In genomic region chr2:60042699-60043098, GRCm38 (mm10) we compare ENCODE assay signal across 10 mouse cellular contexts.
DNase-seq lines count a peak whose midpoint lies in the region; ATAC-seq and TF ChIP-seq lines count a peak whose summit lies in the region.
"Had no signal": no experiment of that assay in that cellular context is flagged by ENCODE, and none has a peak within 500 bp of the region (broad histone marks: within the 10 kb centered on the region; RNA-seq: fewer than 3 reads in every experiment).

No protein-coding gene starts in this region.

- H3K27ac ChIP-seq in forebrain, embryonic 12.5 days: 0 out of 2 replicates have a peak overlapping the region, but pooled peaks have one; percentile 8
- H3K27ac ChIP-seq in forebrain, embryonic 13.5 days: no peak overlapping the region
- peak overlapping the region; percentile 58; the same call in 1 of the 2 replicates for H3K27ac ChIP-seq in hindbrain, postnatal 0 days
- H3K27ac ChIP-seq in midbrain, embryonic 14.5 days (replicated peaks; ENCODE audit: low read depth, low read length): peak overlapping the region; percentile 79

- no peaks in the 10 kb centered on the region for H3K36me3 ChIP-seq in forebrain, embryonic 12.5 days (replicated peaks)
- 0 out of 2 replicates have a peak, but pooled peaks cover 4% of the 10 kb centered on the region for H3K36me3 ChIP-seq in forebrain, embryonic 13.5 days (ENCODE audit: poor library complexity, severe bottlenecking)
- no peaks in the 10 kb centered on the region for H3K36me3 ChIP-seq in hindbrain, postnatal 0 days (ENCODE audit: insufficient read depth, low read length)
- no peaks in the 10 kb centered on the region for H3K36me3 ChIP-seq in midbrain, embryonic 14.5 days (ENCODE audit: control insufficient read depth, insufficient read depth, low read length)

- TF ChIP-seq CTCF in hindbrain, postnatal 0 days (IDR thresholded peaks at IDR 0.05; ENCODE audit: low read depth): no peak

- peaks cover 5% of the 10 kb centered on the region; the same call in 1 of the 2 replicates for H3K4me1 ChIP-seq in forebrain, embryonic 12.5 days
- H3K4me1 ChIP-seq in forebrain, embryonic 13.5 days: peaks cover 5% of the 10 kb centered on the region
- H3K4me1 ChIP-seq in hindbrain, postnatal 0 days (ENCODE audit: insufficient read depth, low read length): no peaks in the 10 kb centered on the region
- 0 out of 2 replicates have a peak, but pooled peaks cover 5% of the 10 kb centered on the region for H3K4me1 ChIP-seq in midbrain, embryonic 14.5 days (ENCODE audit: control insufficient read depth, insufficient read depth, low read length)

- ATAC-seq in forebrain, embryonic 12.5 days (ENCODE audit: low FRiP score): peak; percentile 45; the same call in 1 of the 2 replicates
- ATAC-seq in forebrain, embryonic 13.5 days: no peak
- peak; percentile 35; the same call in 1 of the 2 replicates for ATAC-seq in hindbrain, postnatal 0 days
- no peak for ATAC-seq in midbrain, embryonic 14.5 days (ENCODE audit: low FRiP score, low TSS enrichment)

- no peak overlapping the region for H3K4me2 ChIP-seq in forebrain, embryonic 12.5 days
- no peak overlapping the region for H3K4me2 ChIP-seq in forebrain, embryonic 13.5 days
- peak overlapping the region; percentile 23; the same call in 1 of the 2 replicates for H3K4me2 ChIP-seq in hindbrain, postnatal 0 days (ENCODE audit: low read depth, low read length)
- H3K4me2 ChIP-seq in midbrain, embryonic 14.5 days (ENCODE audit: low read length): peak overlapping the region; percentile 26

- H3K9ac ChIP-seq in forebrain, embryonic 12.5 days: no peak overlapping the region
- no peak overlapping the region; the same call in 1 of the 2 replicates for H3K9ac ChIP-seq in forebrain, embryonic 13.5 days
- no peak overlapping the region for H3K9ac ChIP-seq in hindbrain, postnatal 0 days (replicated peaks; ENCODE audit: low read length)
- H3K9ac ChIP-seq in midbrain, embryonic 14.5 days (replicated peaks; ENCODE audit: low read length): peak overlapping the region; percentile 3; the same call in 1 of the 2 replicates

- H3K9me3 ChIP-seq in forebrain, embryonic 12.5 days: no peaks in the 10 kb centered on the region
- H3K9me3 ChIP-seq in forebrain, embryonic 13.5 days (replicated peaks): no peaks in the 10 kb centered on the region
- no peaks in the 10 kb centered on the region for H3K9me3 ChIP-seq in hindbrain, postnatal 0 days (ENCODE audit: low read length)
- no peaks in the 10 kb centered on the region for H3K9me3 ChIP-seq in midbrain, embryonic 14.5 days (ENCODE audit: control insufficient read depth, low read length)

- no peaks in the 10 kb centered on the region for H3K27me3 ChIP-seq in forebrain, embryonic 12.5 days
- H3K27me3 ChIP-seq in forebrain, embryonic 13.5 days: no peaks in the 10 kb centered on the region
- no peaks in the 10 kb centered on the region for H3K27me3 ChIP-seq in hindbrain, postnatal 0 days (ENCODE audit: insufficient read depth, low read length)
- no peaks in the 10 kb centered on the region for H3K27me3 ChIP-seq in midbrain, embryonic 14.5 days (ENCODE audit: control insufficient read depth, insufficient read depth, low read length)

- 72% methylated on average over 12 of the region's 12 CpGs for WGBS in forebrain, embryonic 12.5 days
- 71% methylated on average over 12 of the region's 12 CpGs for WGBS in forebrain, embryonic 13.5 days
- WGBS in hindbrain, postnatal 0 days: 52% methylated on average over 12 of the region's 12 CpGs
- 54% methylated on average over 12 of the region's 12 CpGs for WGBS in midbrain, embryonic 14.5 days

- no peak overlapping the region for H3K4me3 ChIP-seq in forebrain, embryonic 12.5 days (replicated peaks)
- no peak overlapping the region for H3K4me3 ChIP-seq in forebrain, embryonic 13.5 days
- H3K4me3 ChIP-seq in hindbrain, postnatal 0 days (ENCODE audit: low read length): no peak overlapping the region
- H3K4me3 ChIP-seq in midbrain, embryonic 14.5 days (replicated peaks; ENCODE audit: low read depth, low read length): no peak overlapping the region

- peak; percentile 37 for DNase-seq in cerebellum, adult 11 months
- peak; percentile 35 for DNase-seq in hindbrain, postnatal 0 days (ENCODE audit: low spot score)
- peak; percentile 59 for DNase-seq in midbrain, embryonic 14.5 days
- DNase-seq in embryo, embryonic 10.5 days (ENCODE audit: low spot score): no peak
- DNase-seq in urinary bladder, postnatal 4 days (ENCODE audit: low spot score in 2 of 2): no peak
- DNase-seq in adrenal gland, postnatal 4 days (ENCODE audit: low spot score in 2 of 2): no peak
- DNase-seq: adrenal gland, postnatal 36 days; gastrocnemius, postnatal 14 days had no signal

Comparison
In these comparisons a context has a peak if more than half of its experiments do, and no peak if none do; other contexts are left out.
1. ATAC-seq: peak in forebrain, embryonic 12.5 days (single experiment) and hindbrain, postnatal 0 days (single experiment); none in forebrain, embryonic 13.5 days (single experiment) and midbrain, embryonic 14.5 days (single experiment).
2. H3K4me2 ChIP-seq: peak in hindbrain, postnatal 0 days (single experiment) and midbrain, embryonic 14.5 days (single experiment); none in forebrain, embryonic 12.5 days (single experiment) and forebrain, embryonic 13.5 days (single experiment).
3. DNase-seq: peak in cerebellum, adult 11 months (single experiment), hindbrain, postnatal 0 days (single experiment) and midbrain, embryonic 14.5 days (single experiment); none in embryo, embryonic 10.5 days (single experiment), urinary bladder, postnatal 4 days (0 of 2) and adrenal gland, postnatal 4 days (0 of 2).